Mouse (Mus musculus): ENCODE measurements at regions not wholly inside any gene's neighbourhood (a gene's known extent, or its start where the extent isn't known, plus 50 kb on each side); places are given as distances from the start of the nearest gene placed in this dataset.
"Not testable (repeated sequence)": the region's sequence is repeated elsewhere in the genome, so short reads cannot be mapped to it uniquely, and the experiment has no call there.

GRCm38 (mm10) chr13:3341416-3341815 is 196.4 kb upstream of the Gdi2 start:
- 72% methylated on average over 3 of the region's 3 CpGs for WGBS
- no peaks in the 10 kb centered on the region for H3K27me3 ChIP-seq
- ATAC-seq (ENCODE audit: low FRiP score): no peak

GRCm38 (mm10) chr13:3343611-3344010 is 194.3 kb upstream of the Gdi2 start:
- no peak overlapping the region for H3K4me2 ChIP-seq
- peaks cover 32% of the 10 kb centered on the region for H3K9me3 ChIP-seq
- no peak overlapping the region for H3K4me3 ChIP-seq (replicated peaks)
- WGBS: 87% methylated on average over 5 of the region's 5 CpGs
- H3K4me1 ChIP-seq: no peaks in the 10 kb centered on the region
- H3K27ac ChIP-seq: no peak overlapping the region
- no peaks in the 10 kb centered on the region for H3K27me3 ChIP-seq
- ATAC-seq (ENCODE audit: low FRiP score): no peak
- no peaks in the 10 kb centered on the region for H3K36me3 ChIP-seq (replicated peaks)
- H3K9ac ChIP-seq: no peak overlapping the region

More at GRCm38 (mm10) chr13:3341416-3341815, 196.4 kb upstream of the Gdi2 start:
- no peak overlapping the region for H3K27ac ChIP-seq
- no peak overlapping the region for H3K9ac ChIP-seq
- H3K9me3 ChIP-seq: peaks cover 38% of the 10 kb centered on the region
- no peak overlapping the region for H3K4me3 ChIP-seq (replicated peaks)
- H3K36me3 ChIP-seq (replicated peaks): no peaks in the 10 kb centered on the region
- no peaks in the 10 kb centered on the region for H3K4me1 ChIP-seq
- no peak overlapping the region for H3K4me2 ChIP-seq

GRCm38 (mm10) chr13:3354912-3355311 is 183.0 kb upstream of the Gdi2 start:
- Histone ChIP-seq H3K27me3 (peaks cover 30% of the 10 kb centered on the region), H3K4me1 (peaks cover 17% of the 10 kb centered on the region)
- not testable (repeated sequence) for H3K9ac ChIP-seq; H3K4me3 ChIP-seq (replicated peaks); H3K27ac ChIP-seq; H3K4me2 ChIP-seq; H3K9me3 ChIP-seq; H3K36me3 ChIP-seq (replicated peaks); ATAC-seq (ENCODE audit: low FRiP score)

GRCm38 (mm10) chr13:3358079-3358608 is 179.7 kb upstream of the Gdi2 start:
- no peak overlapping the region for H3K9ac ChIP-seq
- peak overlapping the region; percentile 68 for H3K4me2 ChIP-seq
- H3K36me3 ChIP-seq (replicated peaks): no peaks in the 10 kb centered on the region
- peaks cover 24% of the 10 kb centered on the region for H3K4me1 ChIP-seq
- 2% methylated on average over 45 of the region's 45 CpGs for WGBS
- no peak overlapping the region for H3K27ac ChIP-seq
- peak overlapping the region; percentile 40 for H3K4me3 ChIP-seq (replicated peaks)
- no peaks in the 10 kb centered on the region for H3K9me3 ChIP-seq
- peaks cover 49% of the 10 kb centered on the region for H3K27me3 ChIP-seq
- peak; percentile 40 for ATAC-seq (ENCODE audit: low FRiP score)

GRCm38 (mm10) chr13:3358996-3359750 is 178.7 kb upstream of the Gdi2 start:
- Histone ChIP-seq H3K36me3 (replicated peaks) (no peaks in the 10 kb centered on the region), H3K4me2 (peak overlapping the region; percentile 68), H3K27ac (no peak overlapping the region), H3K4me3 (replicated peaks) (peak overlapping the region; percentile 40), H3K4me1 (peaks cover 24% of the 10 kb centered on the region), H3K9ac (no peak overlapping the region), H3K9me3 (no peaks in the 10 kb centered on the region), H3K27me3 (peaks cover 49% of the 10 kb centered on the region)
- WGBS: 1% methylated on average over 41 of the region's 41 CpGs
- ATAC-seq (ENCODE audit: low FRiP score): peak; percentile 45

GRCm38 (mm10) chr13:3359751-3360260 is 178.1 kb upstream of the Gdi2 start:
- Histone ChIP-seq H3K4me3 (replicated peaks) (peak overlapping the region; percentile 40), H3K4me2 (peak overlapping the region; percentile 68), H3K27me3 (peaks cover 49% of the 10 kb centered on the region), H3K4me1 (peaks cover 24% of the 10 kb centered on the region)
- not testable (repeated sequence) for H3K9me3 ChIP-seq; ATAC-seq (ENCODE audit: low FRiP score); H3K9ac ChIP-seq; H3K36me3 ChIP-seq (replicated peaks); H3K27ac ChIP-seq
- 2% methylated on average over 31 of the region's 35 CpGs for WGBS

GRCm38 (mm10) chr13:3360503-3361490 is 177.1 kb upstream of the Gdi2 start:
- H3K4me2 ChIP-seq: peak overlapping the region; percentile 68
- WGBS: under 1% methylated on average over 81 of the region's 82 CpGs
- H3K4me3 ChIP-seq (replicated peaks): peak overlapping the region; percentile 40
- H3K27ac ChIP-seq: no peak overlapping the region
- H3K4me1 ChIP-seq: peaks cover 24% of the 10 kb centered on the region
- H3K36me3 ChIP-seq (replicated peaks): no peaks in the 10 kb centered on the region
- peak; percentile 70 for ATAC-seq (ENCODE audit: low FRiP score)
- no peaks in the 10 kb centered on the region for H3K9me3 ChIP-seq
- 0 out of 2 replicates have a peak overlapping the region, but pooled peaks have one; percentile 29 for H3K9ac ChIP-seq
- H3K27me3 ChIP-seq: peaks cover 44% of the 10 kb centered on the region

- no peak for ATAC-seq (ENCODE audit: low FRiP score)
- WGBS: 66% methylated on average over 6 of the region's 6 CpGs
Observed at GRCm38 (mm10) chr13:3372701-3373100, 165.2 kb upstream of the Gdi2 start.

GRCm38 (mm10) chr13:3373522-3374220 is 164.2 kb upstream of the Gdi2 start:
- 44% methylated on average over 3 of the region's 3 CpGs for WGBS

More at GRCm38 (mm10) chr13:3372701-3373100, 165.2 kb upstream of the Gdi2 start:
- no peak overlapping the region for H3K9ac ChIP-seq
- no peaks in the 10 kb centered on the region for H3K36me3 ChIP-seq (replicated peaks)
- H3K4me3 ChIP-seq (replicated peaks): no peak overlapping the region
- no peaks in the 10 kb centered on the region for H3K27me3 ChIP-seq
- H3K4me2 ChIP-seq: no peak overlapping the region
- 0 out of 2 replicates have a peak, but pooled peaks cover 6% of the 10 kb centered on the region for H3K9me3 ChIP-seq
- H3K27ac ChIP-seq: no peak overlapping the region
- H3K4me1 ChIP-seq: no peaks in the 10 kb centered on the region

GRCm38 (mm10) chr13:3374796-3375195 is 163.1 kb upstream of the Gdi2 start:
- Histone ChIP-seq H3K4me2 (no peak overlapping the region), H3K4me1 (no peaks in the 10 kb centered on the region), H3K27ac (no peak overlapping the region), H3K27me3 (no peaks in the 10 kb centered on the region), H3K9ac (no peak overlapping the region), H3K9me3 (0 out of 2 replicates have a peak, but pooled peaks cover 9% of the 10 kb centered on the region), H3K36me3 (replicated peaks) (no peaks in the 10 kb centered on the region), H3K4me3 (replicated peaks) (no peak overlapping the region)
- WGBS: 98% methylated on average over 7 of the region's 7 CpGs
- no peak for ATAC-seq (ENCODE audit: low FRiP score)

More at GRCm38 (mm10) chr13:3373522-3374220, 164.2 kb upstream of the Gdi2 start:
- not testable (repeated sequence) for H3K9me3 ChIP-seq; H3K4me2 ChIP-seq; H3K4me3 ChIP-seq (replicated peaks); ATAC-seq (ENCODE audit: low FRiP score); H3K9ac ChIP-seq; H3K27ac ChIP-seq; H3K27me3 ChIP-seq; H3K4me1 ChIP-seq; H3K36me3 ChIP-seq (replicated peaks)

GRCm38 (mm10) chr13:3377801-3378200 is 160.1 kb upstream of the Gdi2 start:
- H3K27ac ChIP-seq; H3K4me3 ChIP-seq (replicated peaks); H3K27me3 ChIP-seq; H3K9ac ChIP-seq; H3K9me3 ChIP-seq; H3K4me1 ChIP-seq; H3K36me3 ChIP-seq (replicated peaks); ATAC-seq (ENCODE audit: low FRiP score); H3K4me2 ChIP-seq: not testable (repeated sequence)
- WGBS: 56% methylated on average over 3 of the region's 3 CpGs

All from forebrain, embryonic 12.5 days (tissue).